Comparison of ENCODE assay signal across 24 mouse cellular contexts in the genomic region with DNA sequence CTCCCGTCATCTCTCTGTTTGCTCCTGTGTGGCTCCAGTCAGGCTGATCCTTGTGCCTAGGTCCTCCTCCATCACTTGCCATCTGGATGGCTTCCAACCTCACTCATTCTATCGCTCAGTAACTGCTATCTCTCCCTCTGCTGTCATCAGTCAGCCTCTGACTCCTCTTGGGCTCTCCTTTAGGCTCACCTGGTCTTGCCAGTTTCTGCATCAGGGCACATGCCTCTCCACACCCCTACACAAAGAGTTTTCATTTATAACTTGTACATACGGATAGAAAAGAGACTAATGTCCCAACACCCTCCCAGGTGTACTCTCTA.
DNase-seq lines count a peak whose midpoint lies in the region; ATAC-seq and TF ChIP-seq lines count a peak whose summit lies in the region.
"Had no signal": no experiment of that assay in that cellular context is flagged by ENCODE, and none has a peak within 500 bp of the region (broad histone marks: within the 10 kb centered on the region; RNA-seq: fewer than 3 reads in every experiment).

No protein-coding gene starts in this region.

- no peak overlapping the region for H3K4me3 ChIP-seq in heart, embryonic 13.5 days
- H3K4me3 ChIP-seq in heart, embryonic 10.5 days = no peak overlapping the region
- H3K4me3 ChIP-seq in hindbrain, embryonic 13.5 days = no peak overlapping the region
- no peak overlapping the region for H3K4me3 ChIP-seq in hindbrain, embryonic 14.5 days (replicated peaks; ENCODE audit: low read length)
- H3K4me3 ChIP-seq: embryonic facial prominence, embryonic 15.5 days; forebrain, embryonic 12.5 days; kidney, embryonic 15.5 days; left cerebral cortex, adult 2 months; limb, embryonic 12.5 days; megakaryocyte, embryonic 14.5 days; neural tube, embryonic 13.5 days had no signal

- H3K27me3 ChIP-seq in heart, embryonic 13.5 days (replicated peaks) = no peaks in the 10 kb centered on the region
- H3K27me3 ChIP-seq in heart, embryonic 10.5 days (ENCODE audit: insufficient read depth, poor library complexity, severe bottlenecking) = no peaks in the 10 kb centered on the region
- H3K27me3 ChIP-seq in hindbrain, embryonic 13.5 days = no peaks in the 10 kb centered on the region
- no peaks in the 10 kb centered on the region for H3K27me3 ChIP-seq in hindbrain, embryonic 14.5 days (ENCODE audit: control insufficient read depth, insufficient read depth, low read length)
- H3K27me3 ChIP-seq: embryonic facial prominence, embryonic 15.5 days; forebrain, embryonic 12.5 days; kidney, embryonic 15.5 days; limb, embryonic 12.5 days; megakaryocyte, embryonic 14.5 days; neural tube, embryonic 13.5 days had no signal

- H3K9me3 ChIP-seq in heart, embryonic 13.5 days = no peaks in the 10 kb centered on the region
- H3K9me3 ChIP-seq in heart, embryonic 10.5 days = no peaks in the 10 kb centered on the region
- no peaks in the 10 kb centered on the region for H3K9me3 ChIP-seq in hindbrain, embryonic 13.5 days
- no peaks in the 10 kb centered on the region for H3K9me3 ChIP-seq in hindbrain, embryonic 14.5 days (ENCODE audit: control insufficient read depth, low read length)
- H3K9me3 ChIP-seq: embryonic facial prominence, embryonic 15.5 days; forebrain, embryonic 12.5 days; kidney, embryonic 15.5 days; limb, embryonic 12.5 days; megakaryocyte, embryonic 14.5 days; neural tube, embryonic 13.5 days had no signal

- peaks cover 13% of the 10 kb centered on the region for H3K4me1 ChIP-seq in heart, embryonic 13.5 days
- peaks cover 4% of the 10 kb centered on the region; the same call in 1 of the 2 replicates for H3K4me1 ChIP-seq in heart, embryonic 10.5 days
- peaks cover 6% of the 10 kb centered on the region for H3K4me1 ChIP-seq in hindbrain, embryonic 13.5 days (replicated peaks)
- H3K4me1 ChIP-seq in hindbrain, embryonic 14.5 days (replicated peaks; ENCODE audit: control insufficient read depth, insufficient read depth, low read length) = no peaks in the 10 kb centered on the region
- H3K4me1 ChIP-seq: embryonic facial prominence, embryonic 15.5 days; forebrain, embryonic 12.5 days; limb, embryonic 12.5 days; neural tube, embryonic 13.5 days had no signal

- no peak for TF ChIP-seq POLR2A in brain, embryonic 14.5 days (IDR thresholded peaks at IDR 0.05; ENCODE audit: borderline replicate concordance, extremely low read depth, insufficient read depth, insufficient read length, poor library complexity, severe bottlenecking)

- H3K27ac ChIP-seq in heart, embryonic 13.5 days (replicated peaks) = peak overlapping the region; percentile 40; the same call in 1 of the 2 replicates
- no peak overlapping the region for H3K27ac ChIP-seq in heart, embryonic 10.5 days
- H3K27ac ChIP-seq in hindbrain, embryonic 13.5 days = peak overlapping the region; percentile 37; the same call in 1 of the 2 replicates
- no peak overlapping the region; the same call in 1 of the 2 replicates for H3K27ac ChIP-seq in hindbrain, embryonic 14.5 days
- H3K27ac ChIP-seq: embryonic facial prominence, embryonic 15.5 days; forebrain, embryonic 12.5 days; left cerebral cortex, adult 2 months; limb, embryonic 12.5 days; neural tube, embryonic 13.5 days had no signal

- H3K36me3 ChIP-seq in heart, embryonic 13.5 days = no peaks in the 10 kb centered on the region
- H3K36me3 ChIP-seq in heart, embryonic 10.5 days = no peaks in the 10 kb centered on the region
- no peaks in the 10 kb centered on the region for H3K36me3 ChIP-seq in hindbrain, embryonic 13.5 days
- no peaks in the 10 kb centered on the region for H3K36me3 ChIP-seq in hindbrain, embryonic 14.5 days (replicated peaks; ENCODE audit: control insufficient read depth, insufficient read depth)
- H3K36me3 ChIP-seq: embryonic facial prominence, embryonic 15.5 days; forebrain, embryonic 12.5 days; kidney, embryonic 15.5 days; limb, embryonic 12.5 days; neural tube, embryonic 13.5 days had no signal

- ATAC-seq in heart, embryonic 13.5 days (ENCODE audit: extremely low read depth, insufficient number of reproducible peaks, low FRiP score, low TSS enrichment) = no peak; the same call in 1 of the 2 replicates
- no peak for ATAC-seq in hindbrain, embryonic 13.5 days (ENCODE audit: low FRiP score)
- no peak for ATAC-seq in hindbrain, embryonic 14.5 days (ENCODE audit: low FRiP score)
- ATAC-seq: CD4-positive, CD25-positive, alpha-beta regulatory T cell, adult 4 months had no signal

- 26% methylated on average over 3 of the region's 3 CpGs for WGBS in heart, embryonic 13.5 days
- 44% methylated on average over 3 of the region's 3 CpGs for WGBS in heart, embryonic 10.5 days
- 76% methylated on average over 3 of the region's 3 CpGs for WGBS in hindbrain, embryonic 13.5 days
- WGBS in hindbrain, embryonic 14.5 days = 65% methylated on average over 3 of the region's 3 CpGs

- no peak for DNase-seq in heart, embryonic 10.5 days (ENCODE audit: low spot score)
- DNase-seq in hindbrain, embryonic 14.5 days (ENCODE audit: low spot score) = no peak
- peak; percentile 9 for DNase-seq in brain, embryonic 14.5 days (ENCODE audit: low read depth)
- DNase-seq in heart, postnatal 4 days = peak; percentile 21
- DNase-seq in left cerebral cortex, adult 11 months (ENCODE audit: low spot score) = no peak
- DNase-seq: adrenal gland, postnatal 14 days; cerebellum, adult 11-12 months; cerebellum, adult 9-11 months; kidney, adult 18-20 months; lung, postnatal 36 days; right cerebral cortex, postnatal 4 days; thymus, adult 2 months; thymus, postnatal 4 days had no signal

- no peak overlapping the region for H3K9ac ChIP-seq in heart, embryonic 13.5 days
- H3K9ac ChIP-seq in hindbrain, embryonic 13.5 days = no peak overlapping the region
- H3K9ac ChIP-seq in hindbrain, embryonic 14.5 days = no peak overlapping the region
- H3K9ac ChIP-seq: embryonic facial prominence, embryonic 15.5 days; forebrain, embryonic 12.5 days; forebrain, postnatal 0 days; kidney, embryonic 15.5 days; limb, embryonic 12.5 days; neural tube, embryonic 13.5 days had no signal

- TF ChIP-seq CTCF in brain, embryonic 14.5 days (IDR thresholded peaks at IDR 0.05; ENCODE audit: borderline replicate concordance, extremely low read depth, insufficient read depth, insufficient read length) = no peak

- no peak overlapping the region for H3K4me2 ChIP-seq in heart, embryonic 13.5 days
- no peak overlapping the region for H3K4me2 ChIP-seq in hindbrain, embryonic 13.5 days
- H3K4me2 ChIP-seq in hindbrain, embryonic 14.5 days (replicated peaks) = no peak overlapping the region
- H3K4me2 ChIP-seq: embryonic facial prominence, embryonic 15.5 days; forebrain, embryonic 12.5 days; kidney, embryonic 15.5 days; limb, embryonic 12.5 days; neural tube, embryonic 13.5 days had no signal

Comparison
In these comparisons a context has a peak if more than half of its experiments do, and no peak if none do; other contexts are left out.
1. H3K27ac ChIP-seq: peak in heart, embryonic 13.5 days (single experiment) and hindbrain, embryonic 13.5 days (single experiment); none in heart, embryonic 10.5 days (single experiment) and hindbrain, embryonic 14.5 days (single experiment).
2. DNase-seq: peak in brain, embryonic 14.5 days (single experiment) and heart, postnatal 4 days (single experiment); none in heart, embryonic 10.5 days (single experiment), hindbrain, embryonic 14.5 days (single experiment) and left cerebral cortex, adult 11 months (single experiment).